Mouse (Mus musculus) T-cell, adult 66 days (primary cell): Measurements from ENCODE around the gene Atmin. TPM values are rescaled to one million over a fixed set of nuclear protein-coding genes. Genes with fewer than 3 reads are reported as not detected.

Source experiments
- total RNA-seq, 2 experiments: library from RNA; stranded (reverse); gene quantifications; 3 replicates in 1 of 2; 4 replicates in 1 of 2; pipeline ENCODE4 v1.2.4; 2023

The Atmin gene
- total RNA-seq: 10 to 100 TPM; 19.4 to 22.1 TPM

GRCm38 (mm10) chr8:116943161-116943554 is at the start of gene Atmin:
Gene Atmin, plus strand, starts transcription at chr8:116943393.

DNA sequence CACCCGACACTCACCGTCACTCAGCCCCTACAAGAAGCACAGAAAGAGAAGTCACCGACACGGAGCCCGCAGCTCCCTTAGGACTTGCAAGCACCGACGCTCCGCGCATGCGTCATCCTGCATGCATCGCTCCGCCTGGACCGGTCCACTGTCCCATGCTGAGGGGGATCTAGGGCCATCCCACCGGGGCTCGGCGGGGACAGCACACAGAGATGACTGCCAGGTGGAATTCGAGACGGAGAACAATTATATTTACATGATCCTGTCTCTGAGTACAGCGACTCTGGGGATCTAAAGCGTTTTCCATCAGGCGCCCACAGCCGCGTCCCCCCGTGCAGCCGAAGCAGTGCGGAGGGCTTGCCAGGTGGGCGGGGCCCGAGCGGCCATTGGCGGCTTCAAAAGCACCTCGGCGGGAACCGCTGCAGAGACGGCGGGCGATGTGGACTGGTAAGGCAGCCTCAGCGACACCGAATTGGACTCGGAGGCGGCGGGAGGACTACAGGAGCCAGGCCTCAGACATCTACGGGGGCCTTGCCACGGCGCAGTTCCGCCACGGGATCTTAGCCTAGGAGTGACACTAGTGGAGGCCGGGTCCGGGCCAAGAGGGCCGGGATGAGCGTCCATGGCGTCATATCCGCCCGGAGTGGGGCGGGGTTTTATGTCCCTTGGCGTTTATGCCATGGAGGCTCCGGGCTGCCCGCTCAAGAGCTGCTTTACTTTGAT is 21.7 kb upstream of the Atmin start, which contains the start of the genes Cmc2 and Cenpn:
Cmc2 (minus strand) TSS at position 119 of the 723 bp plus-strand sequence.
Cenpn (plus strand) TSS at position 394 of the 723 bp plus-strand sequence.

DNA sequence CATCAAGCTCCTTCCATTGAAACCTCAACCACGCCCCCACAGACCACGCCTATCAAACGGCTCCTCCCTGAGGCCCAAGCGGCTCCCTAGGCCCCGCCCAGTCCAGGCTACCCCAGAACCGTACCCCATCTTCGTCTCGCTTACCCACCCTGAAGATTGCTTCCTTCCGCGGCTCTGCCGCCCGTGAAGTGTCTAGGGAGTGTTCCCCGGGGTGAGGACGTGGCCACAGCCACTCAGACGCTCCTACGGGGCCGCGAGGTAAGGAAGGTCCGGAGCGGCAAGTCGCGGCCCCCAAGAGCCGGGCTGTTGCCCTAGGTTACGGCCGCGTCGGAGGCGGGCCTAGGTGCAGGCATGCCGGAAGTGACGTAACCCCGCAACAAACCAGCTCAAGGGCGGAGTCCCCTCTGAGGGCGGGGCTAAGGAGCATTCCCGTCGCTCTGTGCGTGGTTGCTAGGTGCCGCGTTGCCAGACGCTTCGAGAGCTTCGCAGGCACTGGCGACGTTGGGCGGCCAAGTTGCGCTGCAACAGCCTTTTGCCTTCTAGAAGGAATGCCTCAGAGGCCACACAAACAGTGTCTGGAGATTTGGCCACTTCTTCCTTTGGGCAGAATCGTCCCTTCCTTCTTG is 35.6 kb downstream of the Atmin start, which contains the start of gene 1700030J22Rik:
1700030J22Rik (minus strand) TSS at position 329 of the 626 bp plus-strand sequence.

DNA sequence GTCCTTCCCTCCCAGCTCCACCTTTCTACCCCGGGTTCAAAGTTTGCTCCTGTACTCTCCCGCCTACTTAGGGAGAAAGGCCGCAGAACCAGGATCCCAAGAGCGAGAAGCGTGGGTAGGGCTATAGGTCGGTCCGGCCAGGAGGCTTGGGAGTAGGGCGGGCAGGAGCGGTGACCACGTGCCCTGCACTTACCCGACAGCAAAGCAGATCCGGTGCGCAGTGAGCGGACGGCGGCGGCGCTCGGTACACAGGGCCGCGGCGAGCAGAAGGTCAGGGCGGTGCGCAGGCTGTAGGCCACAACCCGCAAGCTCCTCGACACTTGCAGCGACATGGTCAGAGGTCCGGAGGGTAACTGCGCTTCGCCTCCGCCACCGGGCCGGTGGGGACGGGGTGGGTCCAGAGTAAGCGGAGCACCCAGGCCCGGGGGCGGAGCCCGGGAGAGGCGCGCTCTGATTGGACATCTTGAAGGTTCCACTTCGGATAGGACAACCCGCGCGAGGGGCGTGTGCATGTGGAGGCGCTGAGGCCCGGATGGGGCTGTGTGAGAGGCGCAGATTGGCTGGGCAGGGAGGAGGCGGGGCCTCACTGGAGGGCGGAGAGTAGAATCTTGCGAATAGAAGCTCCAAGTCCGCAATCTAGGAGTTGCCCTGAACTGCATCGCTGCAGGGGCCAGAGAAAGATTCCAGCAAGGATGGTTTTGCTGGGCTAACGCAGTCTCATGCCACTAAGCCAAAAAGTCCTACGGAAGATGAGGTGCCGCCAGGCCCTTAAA is 50.1 kb downstream of the Atmin start, which contains the start of gene Gcsh:
Gcsh (minus strand) TSS at position 443 of the 773 bp plus-strand sequence.

Other genes starting within 250 kb of the Atmin start
- gene Cdyl2, start 210.4 kb upstream of the Atmin start, total RNA-seq: 10 to 100 TPM; 15.2 to 17.4 TPM
- 1 to 10 TPM; 7.5 to 9.3 TPM for gene Cmc2, start 21.9 kb upstream of the Atmin start, total RNA-seq
- gene Cenpn, start 21.7 kb upstream of the Atmin start, total RNA-seq: 1 to 10 TPM; 2.6 to 5.0 TPM
- under 1 TPM in 1 of 2 experiments, not detected in 1; 0.39 TPM for gene 1700030J22Rik, start 35.6 kb downstream of the Atmin start, total RNA-seq
- gene Gcsh, start 50.1 kb downstream of the Atmin start, total RNA-seq: 1 to 10 TPM; 8.5 to 8.7 TPM
- gene Pkd1l2, start 139.1 kb downstream of the Atmin start, total RNA-seq: under 1 TPM in 1 of 2 experiments, not detected in 1; 0.09 TPM
- not detected for gene Bco1, start 152.5 kb downstream of the Atmin start, total RNA-seq
- 10 to 100 TPM; 10.5 to 11.7 TPM for gene Gan, start 214.7 kb downstream of the Atmin start, total RNA-seq